Mouse (Mus musculus) left cerebral cortex, adult 8-10 months (tissue): ENCODE measurements at regions not wholly inside any gene's neighbourhood (a gene's known extent, or its start where the extent isn't known, plus 50 kb on each side); places are given as distances from the start of the nearest gene placed in this dataset.

ENCODE experiments used
- DNase-seq, 2 experiments: peaks; one replicate each; pipeline ENCODE4 v3.0.0; 2022; ENCODE audit warnings: low spot score in 2 of 2

GRCm38 (mm10) chr8:30482956-30483355 lies 2945.6 kb upstream of the 5930422O12Rik start:
- no peak for DNase-seq

GRCm38 (mm10) chr8:30494851-30495355 lies 2933.6 kb upstream of the 5930422O12Rik start:
- DNase-seq: no peak

GRCm38 (mm10) chr8:30502164-30502563 lies 2926.3 kb upstream of the 5930422O12Rik start:
- DNase-seq: no peak

GRCm38 (mm10) chr8:30511358-30511757 lies 2917.2 kb upstream of the 5930422O12Rik start:
- no peak for DNase-seq

- DNase-seq: no peak
Measured at GRCm38 (mm10) chr8:30522806-30523462, 2905.6 kb upstream of the 5930422O12Rik start.

- DNase-seq: no peak
Measured at GRCm38 (mm10) chr8:30532862-30533500, 2895.5 kb upstream of the 5930422O12Rik start.

GRCm38 (mm10) chr8:30533501-30533870 lies 2895.0 kb upstream of the 5930422O12Rik start:
- no peak for DNase-seq

- DNase-seq: no peak
Measured at GRCm38 (mm10) chr8:30535450-30535849, 2893.1 kb upstream of the 5930422O12Rik start.

GRCm38 (mm10) chr8:30542196-30542595 lies 2886.3 kb upstream of the 5930422O12Rik start:
- no peak for DNase-seq

GRCm38 (mm10) chr8:30547820-30548219 lies 2880.7 kb upstream of the 5930422O12Rik start:
- no peak for DNase-seq

GRCm38 (mm10) chr8:30551051-30551450 lies 2877.5 kb upstream of the 5930422O12Rik start:
- DNase-seq: no peak

GRCm38 (mm10) chr8:30557429-30557828 lies 2871.1 kb upstream of the 5930422O12Rik start:
- DNase-seq: no peak

- DNase-seq: no peak
Measured at GRCm38 (mm10) chr8:30561323-30562207, 2866.9 kb upstream of the 5930422O12Rik start.

- no peak for DNase-seq
Measured at GRCm38 (mm10) chr8:30569799-30570198, 2858.7 kb upstream of the 5930422O12Rik start.

GRCm38 (mm10) chr8:30570547-30570946 lies 2858.0 kb upstream of the 5930422O12Rik start:
- no peak for DNase-seq

- no peak for DNase-seq
Measured at GRCm38 (mm10) chr8:30587508-30587907, 2841.0 kb upstream of the 5930422O12Rik start.

- no peak for DNase-seq
Measured at GRCm38 (mm10) chr8:30602421-30602820, 2826.1 kb upstream of the 5930422O12Rik start.

- DNase-seq: no peak
Measured at GRCm38 (mm10) chr8:30630332-30630731, 2798.2 kb upstream of the 5930422O12Rik start.

GRCm38 (mm10) chr8:30636791-30637190 lies 2791.7 kb upstream of the 5930422O12Rik start:
- no peak for DNase-seq

GRCm38 (mm10) chr8:30642866-30643690 lies 2785.4 kb upstream of the 5930422O12Rik start:
- no peak for DNase-seq

- DNase-seq: no peak
Measured at GRCm38 (mm10) chr8:30648497-30648896, 2780.0 kb upstream of the 5930422O12Rik start.
